Mouse (Mus musculus): ENCODE measurements around the gene Dnmt3b.
"Not testable (repeated sequence)": the region's sequence is repeated elsewhere in the genome, so short reads cannot be mapped to it uniquely, and the experiment has no call there.

Dnmt3b gene

DNA sequence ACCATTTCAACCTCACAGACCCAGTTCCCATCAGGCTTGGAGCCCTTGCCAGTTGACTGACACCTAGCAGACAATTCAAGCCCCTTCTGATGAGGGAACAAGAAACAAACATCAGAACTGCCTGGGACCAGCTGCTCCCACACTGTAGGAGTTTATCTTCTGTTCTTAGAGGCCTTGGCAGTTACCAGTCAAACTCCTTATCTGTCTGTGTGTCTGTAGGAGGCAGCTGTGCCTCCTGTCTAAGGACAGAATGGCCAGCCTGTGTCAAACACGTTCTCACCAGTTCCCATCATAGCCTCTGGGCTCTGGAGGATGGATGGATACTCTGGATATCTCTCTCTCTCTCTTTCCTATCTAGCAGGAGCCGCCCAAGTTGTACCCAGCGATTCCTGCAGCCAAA is 68.6 kb downstream of the Dnmt3b start:
- DNase-seq: not testable (repeated sequence)

DNA sequence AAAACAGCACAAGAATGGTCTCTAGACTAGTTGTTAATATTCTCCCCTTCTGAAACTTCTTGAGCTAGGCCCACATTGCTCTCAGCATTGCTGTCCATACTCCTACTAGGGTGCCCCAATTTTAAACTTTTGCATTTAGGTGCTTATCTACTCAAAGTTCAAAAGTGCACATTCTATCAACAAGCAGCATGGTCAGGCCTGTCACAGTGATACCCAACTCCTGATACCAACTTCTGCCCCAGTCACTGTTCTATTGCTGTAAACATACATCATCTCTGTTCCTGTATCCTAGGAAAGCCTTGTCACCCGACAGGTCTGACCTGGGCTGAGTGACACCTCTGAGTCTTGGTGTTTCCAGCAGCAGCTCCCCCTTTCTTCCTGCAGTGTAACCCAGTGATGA is 73.8 kb downstream of the Dnmt3b start:
- no peak for DNase-seq

DNA sequence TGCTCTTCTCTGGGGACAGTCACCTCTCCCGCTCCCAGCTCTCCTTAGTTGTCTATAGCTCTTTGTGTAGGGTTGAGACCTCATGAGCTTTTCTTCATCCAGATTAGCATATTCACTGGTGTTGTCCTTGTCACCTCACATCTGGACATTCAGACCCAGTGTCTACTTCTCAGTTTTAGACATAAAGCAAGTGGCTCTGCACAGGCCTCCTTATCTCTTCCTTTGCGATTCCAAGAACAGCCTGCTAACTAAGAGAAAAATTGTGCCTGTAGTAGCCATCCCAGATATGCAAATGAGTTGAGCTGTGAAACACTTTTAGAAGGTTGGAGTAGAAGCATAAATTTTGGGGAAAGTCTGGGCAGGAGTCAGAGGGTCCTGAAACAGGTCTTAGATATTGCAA is 75.2 kb downstream of the Dnmt3b start:
- no peak for DNase-seq

DNA sequence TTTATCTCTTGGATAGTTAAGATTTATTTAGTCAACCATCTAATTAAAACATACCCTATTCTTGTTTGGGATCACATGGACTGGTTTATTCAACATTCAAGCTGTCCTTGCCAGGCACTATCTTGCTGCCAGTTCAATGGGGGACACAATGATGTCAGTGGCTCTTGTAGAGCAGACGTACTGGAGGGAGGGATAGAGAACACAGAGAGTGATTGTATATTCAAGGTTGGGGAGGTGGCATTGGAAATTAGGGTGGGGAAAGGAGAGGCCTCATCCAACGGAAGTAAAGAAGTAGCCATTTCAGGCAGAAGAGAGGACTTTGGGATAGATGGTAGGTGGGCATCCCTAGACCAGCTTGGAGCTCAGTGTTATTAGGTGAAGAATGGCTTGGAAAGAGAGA is 75.6 kb downstream of the Dnmt3b start:
- DNase-seq: no peak

DNA sequence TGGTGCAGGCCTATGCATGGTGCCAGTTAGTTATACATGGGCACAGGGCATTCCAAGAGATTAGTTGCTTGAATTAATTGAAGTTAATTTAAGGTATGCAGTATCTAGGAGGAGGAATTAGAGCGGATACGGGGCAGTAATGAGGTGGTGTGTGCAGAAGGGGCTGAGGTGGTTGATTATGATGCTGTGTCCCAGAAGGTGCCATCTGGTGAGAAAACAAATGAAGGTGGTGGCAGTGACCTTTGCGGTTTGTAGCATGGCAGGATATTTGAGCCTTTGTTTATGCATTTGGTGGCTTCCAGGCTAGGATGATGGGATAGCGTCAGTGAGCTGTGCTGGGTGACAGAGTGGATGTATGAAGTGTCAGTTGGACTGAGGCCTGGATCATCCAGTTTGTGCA is 76.0 kb downstream of the Dnmt3b start:
- no peak for DNase-seq

DNA sequence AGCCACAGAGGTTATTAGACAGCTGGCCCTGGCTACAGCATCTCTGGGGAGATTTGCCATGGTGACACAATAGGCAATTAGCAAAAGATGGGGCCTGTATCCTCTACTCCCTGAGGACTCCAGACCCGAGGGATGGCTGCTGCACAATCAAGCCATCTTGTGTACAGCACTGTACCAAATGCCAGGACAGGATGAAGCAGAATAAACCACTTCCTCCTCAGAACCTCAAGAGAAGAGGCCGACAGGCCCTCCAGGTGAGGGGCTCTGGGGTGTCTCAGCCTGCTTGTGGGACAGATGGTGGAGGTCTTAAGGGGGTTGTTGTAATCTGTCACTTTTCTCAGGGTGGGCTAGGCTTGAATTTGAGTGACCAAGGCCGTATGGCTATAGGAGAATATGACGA is 84.8 kb downstream of the Dnmt3b start:
- DNase-seq: no peak
